Mouse (Mus musculus) stomach, postnatal 0 days (tissue): ENCODE results near the gene Dnajc8.

Experiments used
- CTCF ChIP-seq: IDR thresholded peaks from 2 replicates; pipeline ENCODE4 v1.5.1; 2016; ENCODE audit warnings: antibody characterized with exemption, low read depth, mild to moderate bottlenecking, moderate library complexity
- EP300 ChIP-seq: optimal IDR thresholded peaks from 2 replicates; pipeline ENCODE3; 2016; ENCODE audit warnings: antibody characterized with exemption

- TF ChIP-seq CTCF: no peak
- no peak for TF ChIP-seq EP300
Measured at GRCm38 (mm10) chr4:132488976-132489375, 46.4 kb upstream of the Dnajc8 start.
